In genomic region chr6:140554261-140554660, GRCm38 (mm10) we compare ENCODE assay signal across 8 mouse cellular contexts.
DNase-seq lines count a peak whose midpoint lies in the region; ATAC-seq and TF ChIP-seq lines count a peak whose summit lies in the region.

No protein-coding gene starts in this region.

- ATAC-seq in frontal cortex, adult (ENCODE audit: low TSS enrichment), result peak; percentile 66
- ATAC-seq in liver, postnatal 0 days, result no peak
- ATAC-seq in liver, embryonic 11.5 days (replicated peaks; ENCODE audit: low FRiP score), result no peak
- ATAC-seq in cerebellum, adult (ENCODE audit: insufficient number of reproducible peaks, low FRiP score, low TSS enrichment), result peak; percentile 78
- no peak for ATAC-seq in megakaryocyte, adult 5-6 weeks (ENCODE audit: poor library complexity, severe bottlenecking)

- no peaks in the 10 kb centered on the region for H3K9me3 ChIP-seq in liver, postnatal 0 days (ENCODE audit: low read length)
- H3K9me3 ChIP-seq in liver, embryonic 11.5 days (ENCODE audit: control insufficient read depth, low read length), result no peaks in the 10 kb centered on the region

- TF ChIP-seq EP300 in liver, postnatal 0 days (IDR thresholded peaks at IDR 0.05; ENCODE audit: low read depth), result no peak

- H3K4me2 ChIP-seq in liver, postnatal 0 days (ENCODE audit: low read depth, low read length), result no peak overlapping the region
- H3K4me2 ChIP-seq in liver, embryonic 11.5 days, result no peak overlapping the region

- H3K27me3 ChIP-seq in liver, postnatal 0 days (ENCODE audit: insufficient read depth, low read length), result no peaks in the 10 kb centered on the region
- no peaks in the 10 kb centered on the region for H3K27me3 ChIP-seq in liver, embryonic 11.5 days (replicated peaks; ENCODE audit: control insufficient read depth, insufficient read depth, low read length)

- no peak overlapping the region for H3K9ac ChIP-seq in liver, postnatal 0 days (replicated peaks)
- H3K9ac ChIP-seq in liver, embryonic 11.5 days (ENCODE audit: low read depth, low read length), result no peak overlapping the region

- H3K4me1 ChIP-seq in liver, postnatal 0 days (ENCODE audit: insufficient read depth), result no peaks in the 10 kb centered on the region
- H3K4me1 ChIP-seq in liver, embryonic 11.5 days (replicated peaks; ENCODE audit: control insufficient read depth, insufficient read depth, low read length), result no peaks in the 10 kb centered on the region

- peak; percentile 52 for TF ChIP-seq CTCF in liver, postnatal 0 days (IDR thresholded peaks at IDR 0.05; ENCODE audit: low read depth)

- H3K36me3 ChIP-seq in liver, postnatal 0 days (replicated peaks; ENCODE audit: insufficient read depth, low read length), result peaks cover 7% of the 10 kb centered on the region; the same call in 1 of the 2 replicates
- H3K36me3 ChIP-seq in liver, embryonic 11.5 days (ENCODE audit: control insufficient read depth, insufficient read depth, low read length), result peaks cover 5% of the 10 kb centered on the region

- 54% methylated on average over 4 of the region's 4 CpGs for WGBS in liver, postnatal 0 days (ENCODE audit: insufficient replicate concordance)
- 75% methylated on average over 4 of the region's 4 CpGs for WGBS in liver, embryonic 11.5 days

- no peak overlapping the region for H3K4me3 ChIP-seq in liver, postnatal 0 days (ENCODE audit: low read depth, low read length)
- H3K4me3 ChIP-seq in liver, embryonic 11.5 days (ENCODE audit: low read depth, low read length), result no peak overlapping the region

- no peak for DNase-seq in frontal cortex, postnatal 14 days (ENCODE audit: low spot score in 2 of 2)
- no peak for DNase-seq in liver, postnatal 0 days
- no peak for DNase-seq in liver, embryonic 11.5 days (ENCODE audit: low spot score)
- DNase-seq in lung, postnatal 25 days (ENCODE audit: low spot score), result peak; percentile 18
- no peak for DNase-seq in ovary, postnatal 14 days (ENCODE audit: low spot score)

- H3K27ac ChIP-seq in liver, postnatal 0 days (ENCODE audit: low read depth), result no peak overlapping the region
- no peak overlapping the region for H3K27ac ChIP-seq in liver, embryonic 11.5 days (ENCODE audit: low read depth, low read length)

Comparison
In these comparisons a context has a peak if more than half of its experiments do, and no peak if none do; other contexts are left out.
1. ATAC-seq: peak in frontal cortex, adult (single experiment) and cerebellum, adult (single experiment); none in liver, postnatal 0 days (single experiment), liver, embryonic 11.5 days (single experiment) and megakaryocyte, adult 5-6 weeks (single experiment).